Mouse (Mus musculus) urinary bladder, adult 2 months (tissue): ENCODE results near the gene Tcf7l1. TPM values are rescaled to one million over a fixed set of nuclear protein-coding genes. Genes with fewer than 3 reads are reported as not detected.

Experiments
- DNase-seq: peaks from one replicate; pipeline ENCODE4 v3.0.0; 2022; ENCODE audit warnings: low spot score
- polyA plus RNA-seq: library from polyadenylated mRNA; depleted of rRNA; stranded (reverse); fragments of >200 nt; gene quantifications from 2 replicates; pipeline ENCODE4 v1.2.3, GENCODE M21; 2012; rRNA removed

Tcf7l1 gene
- polyA plus RNA-seq, 1 experiment, result 19.5 TPM

DNA sequence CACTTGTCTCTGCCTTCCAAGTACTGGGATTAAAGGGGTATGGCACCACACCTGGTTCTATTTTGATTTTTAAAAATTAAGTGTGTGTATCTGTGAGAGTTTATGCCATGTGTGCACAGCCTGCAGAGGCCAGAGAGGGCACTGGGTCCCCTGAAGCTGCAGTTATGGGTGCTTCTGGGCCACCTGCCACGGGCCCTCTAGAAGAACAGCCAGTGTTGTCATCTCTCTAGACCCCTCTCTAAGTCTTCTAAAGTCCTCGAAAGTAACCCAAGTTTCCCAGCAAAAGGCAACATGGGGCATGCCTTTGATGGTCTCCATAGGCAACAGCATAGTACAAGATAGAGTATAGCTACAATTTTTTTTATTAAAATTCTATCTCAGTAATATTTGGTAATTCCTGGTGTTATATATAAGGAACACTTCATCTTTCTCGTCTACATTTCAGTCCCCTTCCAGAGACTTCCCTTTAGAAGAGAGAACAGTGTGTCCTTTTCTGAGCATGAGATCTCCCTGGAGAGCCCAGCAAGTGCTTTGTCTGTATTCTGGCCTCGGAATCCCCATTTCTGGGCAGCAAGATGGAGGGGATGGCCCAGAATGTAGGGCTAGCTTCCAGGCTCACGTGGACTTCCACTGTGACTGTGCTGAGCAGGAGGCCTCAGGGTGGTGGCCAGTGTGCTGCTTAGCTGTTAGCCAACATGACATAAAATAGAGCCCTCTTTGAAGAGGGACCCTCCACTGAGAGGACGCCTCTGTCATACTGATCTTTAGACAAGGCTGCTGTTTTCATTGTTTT lies 195.8 kb downstream of the Tcf7l1 start:
- no peak for DNase-seq

DNA sequence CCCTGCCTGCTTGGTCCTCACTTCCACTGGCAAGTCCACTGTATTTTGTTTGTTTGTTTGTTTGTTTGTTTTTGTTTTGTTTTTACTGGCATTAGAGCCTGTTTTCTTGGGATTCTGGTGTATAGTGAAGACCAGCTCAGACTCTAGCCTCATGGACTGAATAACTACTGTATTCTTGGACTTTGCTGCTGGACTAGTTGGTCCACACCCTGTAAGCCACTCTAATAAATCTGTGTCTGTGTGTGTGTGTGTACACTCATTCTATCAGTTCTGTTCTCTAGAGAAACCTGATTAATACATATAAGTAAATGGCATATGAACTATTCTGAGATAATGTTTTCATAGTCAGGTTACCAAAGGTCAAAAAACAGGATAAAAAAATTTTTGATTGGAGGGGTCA lies 198.9 kb downstream of the Tcf7l1 start:
- no peak for DNase-seq

DNA sequence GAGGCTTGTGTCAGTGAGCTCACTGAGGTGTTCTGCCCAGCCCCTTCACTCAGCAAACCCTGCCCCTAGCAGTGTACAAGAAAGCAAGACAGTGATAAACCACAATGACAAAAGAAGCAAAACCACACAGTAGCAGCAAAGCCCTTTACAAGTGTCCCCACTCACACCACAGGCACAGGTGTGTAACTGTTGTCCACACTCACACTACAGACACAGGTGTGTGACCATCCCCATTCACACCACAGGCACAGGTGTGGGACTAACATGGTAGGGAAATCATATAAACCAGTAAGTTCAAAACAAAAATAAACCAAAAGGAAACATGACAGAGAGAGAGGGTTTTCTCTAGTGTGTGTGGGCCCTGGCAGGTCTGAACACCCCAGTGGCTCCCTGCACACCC lies 200.7 kb downstream of the Tcf7l1 start:
- no peak for DNase-seq

DNA sequence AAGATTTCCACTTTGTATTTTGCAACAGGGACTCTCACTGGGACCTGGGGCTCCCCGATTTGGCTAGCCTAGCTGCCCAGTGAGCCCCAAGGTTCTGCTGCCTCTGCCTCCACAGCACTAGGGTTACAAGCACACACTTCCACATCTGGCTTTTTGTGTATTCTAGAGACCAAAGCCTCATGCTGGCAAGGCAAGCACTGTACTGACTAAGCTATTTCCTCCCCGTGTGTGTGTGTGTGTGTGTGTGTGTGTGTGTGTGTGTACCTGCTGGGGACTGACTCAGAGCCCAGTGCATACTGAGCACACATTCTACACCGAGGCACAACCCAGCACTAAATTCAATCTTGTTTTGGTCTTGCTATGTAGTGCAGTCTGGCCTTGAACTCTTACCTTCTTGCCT lies 202.4 kb downstream of the Tcf7l1 start:
- DNase-seq, result no peak

DNA sequence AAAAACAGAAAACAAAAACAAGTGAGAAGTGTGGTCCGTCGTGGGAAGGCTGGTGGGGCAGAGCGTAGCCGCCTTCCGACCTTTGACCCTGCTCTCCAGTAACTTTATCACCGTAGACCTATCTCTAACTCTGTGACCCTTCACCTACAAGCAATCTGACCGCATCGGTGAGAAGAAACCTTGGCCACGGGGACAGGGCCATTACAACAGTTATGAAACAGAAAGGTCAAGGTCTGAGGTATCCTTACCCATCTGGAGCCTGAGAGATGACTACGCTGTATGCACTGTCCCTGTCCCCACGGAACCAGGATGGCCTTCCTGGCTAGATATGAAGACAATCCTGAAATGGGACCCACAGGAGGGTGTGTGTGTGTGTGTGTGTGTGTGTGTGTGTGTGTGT lies 204.9 kb downstream of the Tcf7l1 start:
- DNase-seq, result no peak

DNA sequence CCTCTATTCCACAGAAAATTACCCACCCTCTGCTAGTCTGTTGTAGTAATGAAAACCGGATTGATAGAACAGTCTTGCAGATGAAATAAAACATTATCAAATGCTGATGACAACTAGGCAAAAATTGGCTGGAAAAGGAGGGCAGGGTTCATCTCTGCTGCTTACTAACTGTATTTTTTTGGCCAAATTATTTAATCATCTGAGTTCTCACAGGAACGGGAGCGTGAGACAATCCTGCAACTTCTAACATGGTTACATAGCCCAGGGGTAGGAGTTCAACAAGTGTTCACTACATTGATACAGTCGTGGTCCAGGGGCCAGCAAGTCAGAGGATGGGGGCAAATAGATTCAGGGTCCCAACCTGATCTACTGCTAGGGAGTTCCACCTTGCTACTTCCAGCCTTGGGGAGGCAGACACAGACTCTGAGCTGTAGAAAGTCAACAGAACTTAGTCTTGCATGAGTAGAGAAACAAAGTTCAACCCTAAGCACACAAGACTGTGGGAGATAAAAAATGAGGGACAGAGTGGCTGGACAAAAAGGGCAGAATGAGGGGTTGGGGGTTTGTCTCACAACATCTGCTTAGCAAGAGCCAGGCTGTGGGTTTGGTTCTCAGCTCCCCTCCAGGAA lies 205.7 kb downstream of the Tcf7l1 start:
- no peak for DNase-seq

DNA sequence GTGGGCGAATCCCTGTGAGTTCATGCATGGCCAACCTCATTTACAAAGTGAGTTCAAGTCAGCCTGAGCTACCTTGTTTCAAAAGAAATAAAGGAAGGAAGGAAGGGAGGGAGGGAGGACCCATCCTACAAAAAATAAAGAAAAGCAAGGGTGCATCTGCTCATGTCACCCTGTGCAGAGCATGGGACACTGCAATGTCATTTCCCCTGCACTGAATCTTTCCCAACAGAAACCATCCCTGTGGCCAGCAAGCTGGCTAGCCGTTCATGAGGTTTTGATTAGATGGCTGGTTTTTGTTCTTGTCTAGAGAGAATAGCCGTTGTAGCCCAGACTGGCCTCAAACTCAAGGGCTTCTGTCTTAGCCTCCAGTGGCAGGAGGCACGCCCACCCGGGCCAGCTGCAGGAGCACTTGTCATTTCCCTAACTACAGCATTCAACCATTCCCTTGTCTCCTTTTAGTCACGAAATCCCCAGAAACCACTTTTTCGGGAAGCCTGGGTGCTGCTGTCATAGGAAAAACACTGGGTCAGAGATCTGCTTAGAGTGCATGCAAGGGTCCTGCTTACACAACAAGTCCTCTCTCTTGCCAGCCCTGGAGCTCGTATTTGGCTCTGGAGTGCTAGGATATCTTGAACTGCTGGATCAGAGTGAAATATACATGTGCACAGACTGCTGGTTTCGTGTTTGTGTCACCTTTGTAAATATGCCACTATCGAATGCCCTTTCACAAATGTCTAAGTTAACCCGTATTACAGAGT lies 207.2 kb downstream of the Tcf7l1 start:
- DNase-seq, result no peak

Other genes starting within 250 kb of the Tcf7l1 start
- gene Capg, start 244.9 kb downstream of the Tcf7l1 start, polyA plus RNA-seq, result 115 and 129 TPM in 2 replicates
- 18.4 and 19.1 TPM in 2 replicates for gene Elmod3, start 190.8 kb downstream of the Tcf7l1 start, polyA plus RNA-seq
- 19.6 and 22.7 TPM in 2 replicates for gene Retsat, start 190.8 kb downstream of the Tcf7l1 start, polyA plus RNA-seq
- 68.9 and 70.1 TPM in 2 replicates for gene Tgoln1, start 172.3 kb downstream of the Tcf7l1 start, polyA plus RNA-seq
- 69.2 and 75.1 TPM in 2 replicates for gene Kcmf1, start 110.7 kb upstream of the Tcf7l1 start, polyA plus RNA-seq
- gene Tmsb10, start 169.5 kb upstream of the Tcf7l1 start, polyA plus RNA-seq, result 471 and 572 TPM in 2 replicates